Mouse (Mus musculus): ENCODE measurements around the gene Ttc12.

Gene Ttc12

GRCm38 (mm10) chr9:49488912-49489895 is 3.2 kb upstream of the Ttc12 start:
- peak; percentile 66 for ATAC-seq (ENCODE audit: low TSS enrichment)

- ATAC-seq (ENCODE audit: low TSS enrichment): no peak
These were observed 2.2 kb upstream of the Ttc12 start for GRCm38 (mm10) chr9:49488258-49488657.

GRCm38 (mm10) chr9:49487657-49487943 is 1.6 kb upstream of the Ttc12 start:
- no peak for ATAC-seq (ENCODE audit: low TSS enrichment)

GRCm38 (mm10) chr9:49486805-49487656 is 1.0 kb upstream of the Ttc12 start:
- ATAC-seq (ENCODE audit: low TSS enrichment): no peak

- peak; percentile 56; the same call in 1 of the 2 replicates for ATAC-seq (ENCODE audit: low TSS enrichment)
These were observed 654 bp downstream of the Ttc12 start for GRCm38 (mm10) chr9:49485250-49485891.

GRCm38 (mm10) chr9:49483316-49483715 is 2.7 kb downstream of the Ttc12 start:
- peak; percentile 72 for ATAC-seq (ENCODE audit: low TSS enrichment)

GRCm38 (mm10) chr9:49472126-49472525 is 13.9 kb downstream of the Ttc12 start:
- ATAC-seq (ENCODE audit: low TSS enrichment): no peak

GRCm38 (mm10) chr9:49470946-49471345 is 15.1 kb downstream of the Ttc12 start:
- ATAC-seq (ENCODE audit: low TSS enrichment): no peak

GRCm38 (mm10) chr9:49470006-49470405 is 16.0 kb downstream of the Ttc12 start:
- no peak for ATAC-seq (ENCODE audit: low TSS enrichment)

GRCm38 (mm10) chr9:49456136-49456535 is 29.9 kb downstream of the Ttc12 start:
- ATAC-seq (ENCODE audit: low TSS enrichment): no peak

- ATAC-seq (ENCODE audit: low TSS enrichment): no peak
These were observed 33.6 kb downstream of the Ttc12 start for GRCm38 (mm10) chr9:49452396-49452795.

GRCm38 (mm10) chr9:49450491-49450890 is 35.5 kb downstream of the Ttc12 start:
- no peak for ATAC-seq (ENCODE audit: low TSS enrichment)

GRCm38 (mm10) chr9:49442621-49443020 is 43.4 kb downstream of the Ttc12 start:
- ATAC-seq (ENCODE audit: low TSS enrichment): no peak

- no peak for ATAC-seq (ENCODE audit: low TSS enrichment)
These were observed 58.5 kb downstream of the Ttc12 start for GRCm38 (mm10) chr9:49427478-49427877.

GRCm38 (mm10) chr9:49426921-49427320 is 59.1 kb downstream of the Ttc12 start, which contains the start of gene Ankk1:
Gene Ankk1, minus strand, starts transcription at chr9:49427021.
- ATAC-seq (ENCODE audit: low TSS enrichment): no peak

- ATAC-seq (ENCODE audit: low TSS enrichment): no peak
These were observed 60.4 kb downstream of the Ttc12 start for GRCm38 (mm10) chr9:49425585-49425984.

GRCm38 (mm10) chr9:49423866-49424265 is 62.2 kb downstream of the Ttc12 start:
- no peak for ATAC-seq (ENCODE audit: low TSS enrichment)

GRCm38 (mm10) chr9:49410621-49411020 is 75.4 kb downstream of the Ttc12 start:
- no peak for ATAC-seq (ENCODE audit: low TSS enrichment)

- ATAC-seq (ENCODE audit: low TSS enrichment): no peak
These were observed 79.0 kb downstream of the Ttc12 start for GRCm38 (mm10) chr9:49407028-49407427.

- ATAC-seq (ENCODE audit: low TSS enrichment): no peak
These were observed 82.3 kb downstream of the Ttc12 start for GRCm38 (mm10) chr9:49403711-49404110.

- peak; percentile 23; the same call in 1 of the 2 replicates for ATAC-seq (ENCODE audit: low TSS enrichment)
These were observed 90.0 kb downstream of the Ttc12 start for GRCm38 (mm10) chr9:49396006-49396405.

- ATAC-seq (ENCODE audit: low TSS enrichment): peak; percentile 55
These were observed 93.8 kb downstream of the Ttc12 start for GRCm38 (mm10) chr9:49392242-49392641.
